Mouse (Mus musculus) embryonic facial prominence, embryonic 10.5 days (tissue): Measurements from ENCODE around the gene Olfr15. TPM values are rescaled to one million over a fixed set of nuclear protein-coding genes. Genes with fewer than 3 reads are reported as not detected.

Source experiments
- DNase-seq: peaks from one replicate; pipeline ENCODE4 v3.0.0-alpha.2; 2017; ENCODE audit warnings: low spot score
- H3K27ac ChIP-seq: fragments of 300-500 bp; sonication (generic); replicated peaks from 2 replicates; pipeline ENCODE4 v1.5.1; 2016; ENCODE audit warnings: mild to moderate bottlenecking
- H3K27me3 ChIP-seq: fragments of 300-500 bp; sonication (generic); replicated peaks from 2 replicates; pipeline ENCODE4 v1.6.1; 2016; ENCODE audit warnings: low read depth, mild to moderate bottlenecking; ENCODE audit not compliant: poor library complexity, severe bottlenecking
- H3K36me3 ChIP-seq: fragments of 300-500 bp; sonication (generic); replicated peaks from 2 replicates; pipeline ENCODE4 v1.6.1; 2016; ENCODE audit warnings: mild to moderate bottlenecking, moderate library complexity
- H3K4me1 ChIP-seq: fragments of 300-500 bp; sonication (generic); 2 replicates; pipeline ENCODE4 v1.6.1; 2016
- H3K4me3 ChIP-seq: fragments of 300-500 bp; sonication (generic); 2 replicates; pipeline ENCODE4 v1.5.1; 2016; ENCODE audit warnings: mild to moderate bottlenecking, moderate library complexity
- H3K9me3 ChIP-seq: fragments of 300-500 bp; sonication (generic); 2 replicates; pipeline ENCODE4 v1.6.1; 2016; ENCODE audit warnings: mild to moderate bottlenecking
- WGBS: fragments of 180-500 bp; shearing (Covaris S2); methylation state at CpG from one replicate; pipeline ENCODE4 v1.1.7; 2016; 5-methylcytosine and 5-hydroxymethylcytosine counted together
- polyA plus RNA-seq: library from polyadenylated mRNA; unstranded; fragments of >200 nt; fragmentation: Nextera tagmentation; extraction: Ambion mirVana; gene quantifications from 2 replicates; pipeline ENCODE4 v1.2.1, GENCODE M21; 2016

Gene Olfr15
- polyA plus RNA-seq, 1 experiment from 2014 or later, result 0.31 TPM

- Histone ChIP-seq H3K27ac (no peak overlapping the region), H3K4me3 (no peak overlapping the region), H3K27me3 (no peaks in the 10 kb centered on the region), H3K36me3 (peaks cover 15% of the 10 kb centered on the region), H3K4me1 (no peaks in the 10 kb centered on the region), H3K9me3 (no peaks in the 10 kb centered on the region)
- 95% methylated on average over 14 of the region's 14 CpGs for WGBS
- DNase-seq, result no peak
Measured at GRCm38 (mm10) chr16:3891621-3892295, 61.1 kb downstream of the Olfr15 start.

- Histone ChIP-seq H3K36me3 (peaks cover 34% of the 10 kb centered on the region), H3K9me3 (no peaks in the 10 kb centered on the region), H3K27ac (no peak overlapping the region), H3K4me3 (no peak overlapping the region), H3K27me3 (no peaks in the 10 kb centered on the region), H3K4me1 (no peaks in the 10 kb centered on the region)
- 83% methylated on average over 3 of the region's 3 CpGs for WGBS
- no peak for DNase-seq
Measured at GRCm38 (mm10) chr16:3893739-3894138, 63.1 kb downstream of the Olfr15 start.

Other genes starting within 250 kb of the Olfr15 start
- gene Olfr161, start 239.8 kb upstream of the Olfr15 start, polyA plus RNA-seq, result not detected in 2 replicates
- not detected in 2 replicates for gene Mefv, start 112.8 kb upstream of the Olfr15 start, polyA plus RNA-seq
- 51.3 and 53.3 TPM in 2 replicates for gene Zfp263, start 86.8 kb upstream of the Olfr15 start, polyA plus RNA-seq
- 0.82 and 1.1 TPM in 2 replicates for gene Zfp174, start 16.4 kb downstream of the Olfr15 start, polyA plus RNA-seq
- 54.4 and 56.4 TPM in 2 replicates for gene Naa60, start 41.5 kb downstream of the Olfr15 start, polyA plus RNA-seq
- 4.5 and 5.5 TPM in 2 replicates for gene Zfp597, start 53.7 kb downstream of the Olfr15 start, polyA plus RNA-seq
- 1.4 and 2.6 TPM in 2 replicates for gene Gm20695, start 53.8 kb downstream of the Olfr15 start, polyA plus RNA-seq
- gene 1700037C18Rik, start 77.8 kb downstream of the Olfr15 start, polyA plus RNA-seq, result 6.8 TPM in 2 replicates
- gene Cluap1, start 77.9 kb downstream of the Olfr15 start, polyA plus RNA-seq, result 22.5 and 24.7 TPM in 2 replicates
- 0.97 and 1.0 TPM in 2 replicates for gene Nlrc3, start 145.8 kb downstream of the Olfr15 start, polyA plus RNA-seq
- gene Slx4, start 172.9 kb downstream of the Olfr15 start, polyA plus RNA-seq, result 26.4 and 28.0 TPM in 2 replicates
- 6.5 and 8.6 TPM in 2 replicates for gene Dnase1, start 206.1 kb downstream of the Olfr15 start, polyA plus RNA-seq
- gene Trap1, start 246.9 kb downstream of the Olfr15 start, polyA plus RNA-seq, result 99.1 and 104 TPM in 2 replicates